Mouse (Mus musculus) midbrain, postnatal 0 days (tissue): Measurements from ENCODE around the gene Lyst. TPM values are rescaled to one million over a fixed set of nuclear protein-coding genes. Genes with fewer than 3 reads are reported as not detected.
"Not testable (repeated sequence)": the region's sequence is repeated elsewhere in the genome, so short reads cannot be mapped to it uniquely, and the experiment has no call there.

Source experiments
- ATAC-seq: fragments of 200-750 bp; cut with Nextera tagmentation; 2 replicates; pipeline ENCODE4 v1.8.0; 2017; ENCODE audit warnings: moderate number of reproducible peaks, mild to moderate bottlenecking, moderate TSS enrichment, moderate library complexity; ENCODE audit not compliant: low FRiP score
- DNase-seq: peaks from one replicate; pipeline ENCODE4 v3.0.0-alpha.2; 2015; ENCODE audit warnings: low spot score
- H3K27ac ChIP-seq: fragments of 300-500 bp; sonication (generic); 2 replicates; pipeline ENCODE4 v1.5.1; 2014; ENCODE audit warnings: low read depth, mild to moderate bottlenecking, low read length, mixed read lengths
- H3K27me3 ChIP-seq: fragments of 300-500 bp; sonication (generic); 2 replicates; pipeline ENCODE4 v1.6.1; 2014; ENCODE audit warnings: low read length, control low read depth, mixed read lengths; ENCODE audit not compliant: insufficient read depth
- H3K36me3 ChIP-seq: fragments of 300-500 bp; sonication (generic); 2 replicates; pipeline ENCODE4 v1.6.1; 2014; ENCODE audit warnings: low read length, control low read depth, mixed read lengths; ENCODE audit not compliant: insufficient read depth
- H3K4me1 ChIP-seq: fragments of 300-500 bp; sonication (generic); 2 replicates; pipeline ENCODE4 v1.6.1; 2014; ENCODE audit warnings: mild to moderate bottlenecking, control low read depth, antibody characterized with exemption, low read length, mixed read lengths; ENCODE audit not compliant: insufficient read depth
- H3K4me2 ChIP-seq: fragments of 300-500 bp; sonication (generic); 2 replicates; pipeline ENCODE4 v1.6.1; 2014; ENCODE audit warnings: low read depth, mild to moderate bottlenecking, low read length, mixed read lengths; ENCODE audit not compliant: poor library complexity, severe bottlenecking
- H3K4me3 ChIP-seq: fragments of 300-500 bp; sonication (generic); 2 replicates; pipeline ENCODE4 v1.5.1; 2014; ENCODE audit warnings: low read depth, mild to moderate bottlenecking, low read length, moderate library complexity
- H3K9ac ChIP-seq: fragments of 300-500 bp; sonication (generic); replicated peaks from 2 replicates; pipeline ENCODE4 v1.6.1; 2014; ENCODE audit warnings: mild to moderate bottlenecking, low read length, moderate library complexity, mixed read lengths; ENCODE audit not compliant: poor library complexity, severe bottlenecking
- H3K9me3 ChIP-seq: fragments of 300-500 bp; sonication (generic); 2 replicates; pipeline ENCODE4 v1.6.1; 2016; ENCODE audit warnings: low read length, control low read depth
- CTCF ChIP-seq: IDR thresholded peaks from 2 replicates; pipeline ENCODE4 v1.5.1; 2016; ENCODE audit warnings: antibody characterized with exemption, mild to moderate bottlenecking
- whole genome bisulfite sequencing: fragments of 180-500 bp; shearing (Covaris S2); extraction: QIAGEN DNeasy Blood & Tissue Kit; methylation state at CpG from one replicate; pipeline ENCODE4 v1.1.7; 2014; 5-methylcytosine and 5-hydroxymethylcytosine counted together
- polyA plus RNA-seq: library from polyadenylated mRNA; unstranded; fragments of >200 nt; fragmentation: Nextera tagmentation; extraction: Ambion mirVana; gene quantifications from 2 replicates; pipeline ENCODE4 v1.2.1, GENCODE M21; 2015
- total RNA-seq: library from RNA; depleted of rRNA; stranded (reverse); fragments of >200 nt; gene quantifications from 2 replicates; pipeline ENCODE4 v1.2.3, GENCODE M21; 2014

Lyst gene
- total and polyA plus RNA-seq, 2 experiments from 2014 or later: 5.2 to 15.9 TPM

DNA sequence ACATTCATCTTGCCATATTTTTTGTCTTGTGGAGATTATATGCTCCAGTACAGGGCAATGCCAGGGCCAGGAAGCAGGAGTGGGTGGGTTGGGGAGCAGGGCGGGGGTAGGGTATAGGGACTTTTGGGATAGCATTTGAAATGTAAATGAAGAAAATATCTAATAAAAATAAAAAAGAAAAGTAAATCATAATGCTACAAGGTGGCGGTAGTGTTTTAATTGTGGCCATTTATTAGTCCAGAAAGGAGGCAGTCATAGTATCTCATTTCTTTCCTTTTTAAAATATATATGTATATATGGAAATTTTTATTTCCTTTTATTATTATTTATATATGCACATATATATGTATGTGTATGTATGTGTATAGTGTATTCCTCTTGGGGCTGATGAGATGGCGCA is 65.3 kb downstream of the Lyst start:
- DNase-seq (no peak), ATAC-seq (no peak)
- WGBS: 97% methylated on average over 3 of the region's 3 CpGs
- TF ChIP-seq CTCF: no peak
- H3K4me2 ChIP-seq: no peak overlapping the region
- peaks cover 7% of the 10 kb centered on the region; the same call in 1 of the 2 replicates for H3K36me3 ChIP-seq
- no peaks in the 10 kb centered on the region for H3K4me1 ChIP-seq
- no peaks in the 10 kb centered on the region for H3K27me3 ChIP-seq
- no peak overlapping the region for H3K9ac ChIP-seq
- H3K9me3 ChIP-seq: no peaks in the 10 kb centered on the region
- no peak overlapping the region for H3K27ac ChIP-seq
- no peak overlapping the region for H3K4me3 ChIP-seq

DNA sequence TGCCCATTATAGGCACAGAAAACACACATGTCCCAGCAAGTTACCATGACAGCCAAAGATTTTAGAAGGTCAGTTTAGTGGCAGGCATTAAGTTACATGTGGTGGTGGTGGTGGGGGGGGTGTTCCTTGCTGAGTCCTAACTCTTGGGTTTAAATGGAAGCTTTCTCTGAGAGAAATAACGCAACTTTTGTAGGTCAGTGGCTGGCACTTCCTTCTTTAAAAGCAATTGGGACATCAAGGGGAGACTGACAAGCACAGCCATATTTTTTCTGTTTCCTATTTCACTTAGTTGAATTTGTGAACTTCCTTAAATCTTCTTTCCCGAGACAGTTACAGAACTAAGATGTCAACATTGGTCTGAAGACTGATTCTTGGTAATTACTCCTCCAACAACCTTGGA is 75.9 kb downstream of the Lyst start:
- H3K36me3 ChIP-seq, H3K4me2 ChIP-seq, H3K9me3 ChIP-seq, H3K4me1 ChIP-seq, H3K4me3 ChIP-seq, H3K27ac ChIP-seq, H3K27me3 ChIP-seq, ATAC-seq, DNase-seq, H3K9ac ChIP-seq: not testable (repeated sequence)
- WGBS: 82% methylated on average over 2 of the region's 2 CpGs

DNA sequence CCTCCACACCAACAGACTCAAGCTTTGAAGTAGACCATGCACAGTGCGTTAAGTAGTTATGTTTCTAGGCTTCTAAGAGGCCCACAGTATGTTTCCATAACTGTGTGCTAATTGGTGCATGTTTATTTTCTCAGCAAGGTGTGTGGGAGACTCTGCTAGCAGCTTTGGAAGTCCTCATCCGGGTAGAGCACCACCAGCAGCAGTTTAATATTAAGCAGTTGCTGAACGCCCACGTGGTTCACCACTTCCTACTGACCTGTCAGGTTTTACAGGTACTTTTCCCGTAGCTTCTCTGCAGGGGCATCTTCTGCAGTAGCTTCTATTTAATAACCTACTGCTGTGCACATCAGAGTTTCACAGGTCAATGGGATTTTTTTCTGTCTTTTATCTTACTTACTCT is 80.5 kb downstream of the Lyst start:
- H3K4me2 ChIP-seq: no peak overlapping the region
- TF ChIP-seq CTCF: no peak
- no peak overlapping the region for H3K9ac ChIP-seq
- no peaks in the 10 kb centered on the region for H3K9me3 ChIP-seq
- no peaks in the 10 kb centered on the region for H3K4me1 ChIP-seq
- ATAC-seq (peak; percentile 38; the same call in 1 of the 2 replicates), DNase-seq (no peak)
- peaks cover 7% of the 10 kb centered on the region; the same call in 1 of the 2 replicates for H3K36me3 ChIP-seq
- no peaks in the 10 kb centered on the region for H3K27me3 ChIP-seq
- WGBS: 50% methylated on average over 5 of the region's 5 CpGs
- H3K27ac ChIP-seq: no peak overlapping the region
- no peak overlapping the region for H3K4me3 ChIP-seq

DNA sequence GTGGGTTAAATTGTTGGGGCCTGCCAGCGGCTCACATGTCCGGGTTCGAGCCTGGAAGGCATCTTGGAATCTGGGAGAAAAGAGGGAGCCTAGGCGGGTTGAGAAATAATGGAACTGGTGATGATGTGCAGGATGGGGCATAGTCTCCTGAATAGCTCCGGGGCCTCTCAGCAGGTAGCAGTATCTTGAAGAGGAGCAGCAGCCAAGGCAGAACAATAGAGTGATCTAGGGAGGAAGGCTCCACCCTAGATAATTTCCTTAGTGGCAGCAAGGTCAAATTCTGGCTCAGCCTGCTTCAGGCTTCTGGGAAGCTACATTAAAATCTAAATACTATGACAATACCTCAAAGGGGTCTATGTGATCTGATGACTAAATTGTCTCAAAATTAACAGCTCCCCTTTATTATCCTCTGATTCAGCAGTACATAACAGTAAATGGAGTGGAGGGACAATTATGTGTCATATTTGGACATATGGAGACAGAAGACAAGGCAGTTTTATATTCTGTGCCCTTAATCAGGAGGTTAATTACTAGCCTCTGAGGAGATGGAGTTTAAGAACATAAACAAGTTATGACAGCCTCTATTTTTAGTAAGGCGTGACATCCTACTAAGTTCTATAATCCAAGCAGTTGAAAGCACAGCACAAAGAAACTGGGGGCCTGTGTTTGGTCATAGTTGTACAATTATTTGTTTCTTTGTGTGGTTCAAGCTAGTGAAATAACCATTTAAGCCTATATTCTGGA is 81.6 kb downstream of the Lyst start:
- no peak overlapping the region for H3K4me2 ChIP-seq
- H3K9me3 ChIP-seq: no peaks in the 10 kb centered on the region
- H3K27ac ChIP-seq: no peak overlapping the region
- no peak overlapping the region for H3K4me3 ChIP-seq
- WGBS: 54% methylated on average over 6 of the region's 6 CpGs
- ATAC-seq: no peak
- no peaks in the 10 kb centered on the region for H3K4me1 ChIP-seq
- H3K36me3 ChIP-seq: peaks cover 10% of the 10 kb centered on the region; the same call in 1 of the 2 replicates
- H3K9ac ChIP-seq: no peak overlapping the region
- TF ChIP-seq CTCF: no peak
- DNase-seq: no peak
- no peaks in the 10 kb centered on the region for H3K27me3 ChIP-seq

DNA sequence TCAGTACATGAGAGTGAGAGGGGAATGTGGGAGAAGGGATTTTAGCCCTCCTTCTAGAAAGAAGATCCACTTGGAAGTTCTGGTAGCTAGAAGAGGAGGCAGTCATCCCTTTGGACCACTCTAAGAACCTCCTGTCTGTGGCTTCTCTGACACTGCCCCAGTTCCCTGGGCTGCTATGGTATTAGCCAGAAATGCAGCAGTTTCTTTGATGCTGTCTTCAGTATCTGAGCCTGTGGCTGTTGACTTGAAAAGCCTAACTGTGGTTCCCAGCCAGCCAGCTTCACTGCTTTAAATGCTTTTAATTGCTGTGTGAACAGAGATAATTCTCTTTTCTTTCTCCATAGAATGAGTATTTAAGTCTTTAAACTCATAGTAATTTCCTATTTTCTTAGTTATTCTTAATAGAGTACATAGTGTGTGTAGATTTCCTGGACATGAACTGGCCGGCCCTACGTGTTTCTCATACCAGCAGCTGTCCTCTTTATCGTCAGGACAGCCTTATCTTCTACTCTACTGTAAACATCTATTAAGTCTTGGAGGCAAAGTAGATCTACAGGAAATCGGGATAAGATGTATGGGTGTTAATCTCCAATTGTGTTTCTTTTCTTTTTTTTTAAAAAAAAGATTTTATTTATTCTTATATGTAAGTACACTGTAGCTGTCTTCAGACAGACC is 84.6 kb downstream of the Lyst start:
- no peak overlapping the region for H3K4me2 ChIP-seq
- H3K9me3 ChIP-seq: no peaks in the 10 kb centered on the region
- H3K4me1 ChIP-seq: no peaks in the 10 kb centered on the region
- H3K36me3 ChIP-seq: peaks cover 15% of the 10 kb centered on the region
- H3K27ac ChIP-seq: no peak overlapping the region
- H3K9ac ChIP-seq: no peak overlapping the region
- H3K27me3 ChIP-seq: no peaks in the 10 kb centered on the region
- ATAC-seq (no peak), DNase-seq (no peak)
- no peak for TF ChIP-seq CTCF
- 93% methylated on average over 4 of the region's 4 CpGs for WGBS
- H3K4me3 ChIP-seq: no peak overlapping the region

DNA sequence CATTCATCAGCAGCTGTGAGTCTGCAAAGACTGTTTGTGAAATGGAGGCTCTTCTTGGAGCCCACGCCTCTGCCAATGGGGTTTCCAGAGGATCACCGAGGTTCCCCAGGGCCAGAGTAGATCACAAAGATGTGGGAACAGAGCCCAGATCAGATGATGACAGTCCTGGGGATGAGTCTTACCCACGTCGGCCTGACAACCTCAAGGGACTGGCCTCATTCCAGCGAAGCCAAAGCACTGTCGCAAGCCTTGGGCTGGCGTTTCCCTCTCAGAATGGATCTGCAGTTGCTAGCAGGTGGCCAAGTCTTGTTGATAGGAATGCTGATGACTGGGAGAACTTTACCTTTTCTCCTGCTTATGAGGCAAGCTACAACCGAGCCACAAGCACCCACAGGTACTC is 87.7 kb downstream of the Lyst start:
- H3K4me2 ChIP-seq: no peak overlapping the region
- no peak for TF ChIP-seq CTCF
- H3K9me3 ChIP-seq: no peaks in the 10 kb centered on the region
- no peak overlapping the region for H3K9ac ChIP-seq
- H3K27ac ChIP-seq: no peak overlapping the region
- H3K4me1 ChIP-seq: no peaks in the 10 kb centered on the region
- ATAC-seq: no peak
- no peak overlapping the region for H3K4me3 ChIP-seq
- WGBS: 83% methylated on average over 8 of the region's 8 CpGs
- peaks cover 14% of the 10 kb centered on the region for H3K36me3 ChIP-seq
- no peak for DNase-seq
- no peaks in the 10 kb centered on the region for H3K27me3 ChIP-seq
